Mouse (Mus musculus) monocyte, adult 5-6 weeks (primary cell): ENCODE results near the gene Brd3. TPM values are rescaled to one million over a fixed set of nuclear protein-coding genes. Genes with fewer than 3 reads are reported as not detected.
"Not testable (repeated sequence)": the region's sequence is repeated elsewhere in the genome, so short reads cannot be mapped to it uniquely, and the experiment has no call there.

ENCODE experiments used
- ATAC-seq: fragments of 153-309, 156-312 bp; replicated peaks from 2 replicates; pipeline ENCODE4 v1.8.0; 2017; ENCODE audit warnings: mild to moderate bottlenecking; ENCODE audit not compliant: low TSS enrichment, insufficient number of reproducible peaks, severe bottlenecking, poor library complexity, low FRiP score
- total RNA-seq: library from RNA; stranded (forward); fragments of 200-1000, 200-491, 200-594 nt; gene quantifications from 3 replicates; pipeline ENCODE4 v1.2.3, GENCODE M21; 2017

Gene Brd3
- total RNA-seq, 1 experiment from 2014 or later, result 11.9 TPM

DNA sequence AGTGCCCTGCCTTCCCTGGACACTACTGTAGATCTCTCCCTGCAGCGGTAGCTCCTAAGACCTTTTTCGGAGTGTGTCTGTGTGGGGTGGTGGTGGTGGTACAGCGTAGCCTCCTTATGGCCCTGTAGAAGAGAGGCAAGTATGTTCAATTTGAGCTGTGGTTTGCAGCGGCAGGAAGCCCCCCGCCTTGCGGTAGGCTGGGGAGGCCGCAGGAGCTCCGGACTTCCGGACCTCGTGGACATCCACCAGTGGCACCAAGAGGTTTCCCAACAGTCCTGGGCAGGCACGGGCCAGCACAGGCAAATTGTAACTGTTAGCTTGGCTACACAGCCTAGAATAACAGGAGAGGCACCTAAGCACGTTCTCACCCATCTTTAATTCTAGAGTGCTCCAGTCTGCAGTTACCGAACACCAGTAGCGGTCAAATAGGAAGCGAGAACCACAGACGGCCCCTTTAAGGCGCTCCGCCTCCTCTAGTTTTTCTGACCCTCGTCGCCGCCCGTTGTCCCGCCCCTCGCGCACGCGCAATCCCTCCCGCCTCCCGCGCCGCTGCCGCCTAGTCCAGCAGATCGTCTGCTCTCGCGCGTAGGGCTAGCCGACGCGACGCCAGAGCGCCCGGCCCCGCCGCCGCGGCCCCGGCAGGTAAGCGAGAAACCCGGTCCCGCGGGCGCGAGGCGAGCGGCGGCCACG is 7.3 kb upstream of the Brd3 start, which contains the start of gene Wdr5:
Gene Wdr5 (plus strand): TSS at position 519 of the 690 bp plus-strand sequence.
- ATAC-seq, result peak; percentile 84

GRCm38 (mm10) chr2:27513861-27514260 is 6.4 kb upstream of the Brd3 start:
- no peak for ATAC-seq

- peak; percentile 24; the same call in 1 of the 2 replicates for ATAC-seq
These were observed 5.4 kb upstream of the Brd3 start for GRCm38 (mm10) chr2:27512909-27513308.

DNA sequence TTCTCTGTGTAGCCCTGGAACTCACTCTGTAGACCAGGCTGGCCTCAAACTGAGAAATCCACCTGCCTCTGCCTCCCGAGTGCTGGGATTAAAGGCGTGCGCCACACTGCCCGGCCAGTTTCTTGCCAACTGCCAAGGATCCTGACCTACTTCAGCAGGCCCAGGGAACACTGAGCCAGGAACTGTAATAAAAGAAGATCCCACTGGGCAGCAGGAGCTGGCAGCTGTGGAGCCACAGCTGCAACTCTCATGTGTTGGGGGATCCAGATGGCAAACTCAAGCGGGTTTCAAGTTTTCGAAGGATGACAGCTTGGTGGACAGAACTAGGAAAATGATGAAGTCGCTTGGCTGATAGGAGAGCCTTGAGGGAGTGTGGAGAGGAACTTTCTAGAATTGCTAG is 3.2 kb upstream of the Brd3 start:
- no peak for ATAC-seq

DNA sequence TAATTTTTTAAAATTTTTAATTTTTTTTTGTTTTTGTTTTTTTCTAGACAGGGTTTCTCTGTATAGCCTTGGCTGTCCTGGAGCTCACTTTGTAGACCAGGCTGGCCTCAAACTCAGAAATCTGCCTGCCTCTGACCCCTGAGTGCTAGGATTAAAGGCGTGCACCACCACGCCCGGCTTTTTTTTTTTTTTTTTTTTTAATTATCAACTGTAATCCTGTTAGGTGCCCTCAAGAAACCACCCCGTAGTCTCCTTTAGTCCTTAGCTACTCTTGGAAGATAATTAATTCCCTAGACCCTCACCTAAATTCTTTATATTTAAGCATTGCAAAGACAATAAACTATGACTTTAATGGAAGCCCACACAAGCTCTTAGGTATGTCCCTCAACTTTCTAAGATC is 804 bp downstream of the Brd3 start:
- not testable (repeated sequence) for ATAC-seq

- ATAC-seq, result no peak
These were observed 1.9 kb downstream of the Brd3 start for GRCm38 (mm10) chr2:27505539-27505938.

- ATAC-seq, result no peak
These were observed 3.2 kb downstream of the Brd3 start for GRCm38 (mm10) chr2:27504113-27504885.

GRCm38 (mm10) chr2:27496391-27497028 is 11.0 kb downstream of the Brd3 start:
- no peak for ATAC-seq

- no peak for ATAC-seq
These were observed 13.5 kb downstream of the Brd3 start for GRCm38 (mm10) chr2:27493971-27494370.

- ATAC-seq, result no peak
These were observed 16.5 kb downstream of the Brd3 start for GRCm38 (mm10) chr2:27490939-27491338.

DNA sequence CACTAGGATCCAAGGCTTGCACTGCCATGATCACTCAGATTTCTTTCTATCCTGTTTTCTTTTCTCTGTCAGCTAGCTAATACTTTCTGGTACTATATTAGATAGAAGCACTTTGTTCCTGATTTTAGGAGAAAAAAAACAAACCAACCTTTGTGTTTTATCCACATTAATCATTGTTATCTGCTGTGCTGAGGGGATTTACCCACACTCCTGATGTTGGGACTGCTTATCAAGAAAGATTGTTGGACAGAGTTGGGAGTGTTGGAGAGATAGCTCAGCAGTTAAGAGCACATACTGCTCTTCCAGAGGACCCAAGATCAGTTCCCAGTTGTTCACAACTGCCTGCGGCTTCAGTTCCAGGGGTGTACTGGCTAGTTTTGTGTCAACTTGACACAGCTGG is 19.1 kb downstream of the Brd3 start:
- no peak for ATAC-seq

DNA sequence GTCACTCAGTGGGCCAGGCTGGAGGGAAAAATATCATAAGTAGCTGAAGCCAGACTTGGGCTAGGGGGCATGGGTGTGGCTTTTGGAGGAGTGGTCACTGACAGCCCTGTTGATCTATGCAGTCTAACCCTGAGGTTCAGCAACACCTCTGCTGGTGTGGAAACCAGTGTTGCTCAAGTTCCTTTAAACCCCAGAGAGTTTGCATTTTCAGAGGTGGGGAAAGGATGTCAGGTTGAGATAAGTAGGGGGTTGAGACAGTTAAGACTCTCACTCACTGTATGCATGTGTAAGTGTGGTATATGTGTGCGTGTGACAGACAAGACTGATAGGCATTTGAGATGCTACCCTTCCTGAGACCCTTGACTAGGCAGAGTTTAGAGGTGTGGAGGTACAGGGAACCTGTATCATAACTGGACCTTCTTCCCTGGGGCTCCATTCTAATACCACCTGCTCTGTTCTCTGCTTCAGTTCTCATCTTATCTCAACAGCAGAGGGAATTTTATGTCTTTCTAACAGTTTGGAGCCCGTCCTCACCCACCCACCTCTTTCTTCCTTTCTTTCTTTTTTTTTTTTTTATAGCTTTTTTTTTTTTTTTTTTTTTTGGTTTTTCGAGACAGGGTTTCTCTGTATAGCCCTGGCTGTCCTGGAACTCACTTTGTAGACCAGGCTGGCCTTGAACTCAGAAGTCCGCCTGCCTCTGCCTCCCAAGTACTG is 20.0 kb downstream of the Brd3 start:
- peak; percentile 56; the same call in 1 of the 2 replicates for ATAC-seq

- ATAC-seq, result no peak
These were observed 20.7 kb downstream of the Brd3 start for GRCm38 (mm10) chr2:27486725-27487124.

GRCm38 (mm10) chr2:27482265-27482861 is 25.1 kb downstream of the Brd3 start:
- no peak for ATAC-seq

DNA sequence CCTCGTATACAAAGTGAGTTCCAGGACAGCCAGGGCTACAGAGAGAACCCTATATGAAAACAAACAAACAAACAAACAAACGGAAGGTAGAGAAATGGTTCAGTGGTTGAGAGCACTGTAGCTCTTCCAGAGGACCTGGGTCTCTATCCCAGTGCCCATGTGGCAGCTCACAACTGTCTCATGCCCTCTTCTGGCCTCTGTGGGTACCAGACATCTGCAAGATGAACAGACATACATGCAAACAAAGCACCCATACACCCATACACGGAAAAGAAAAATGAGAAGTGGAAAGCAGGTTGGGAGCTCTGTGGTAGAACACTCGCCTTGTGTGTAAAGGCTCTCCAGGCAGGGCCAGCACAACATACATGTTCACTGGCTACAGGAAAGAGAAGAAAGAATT is 27.1 kb downstream of the Brd3 start:
- ATAC-seq, result no peak

- ATAC-seq, result no peak
These were observed 27.6 kb downstream of the Brd3 start for GRCm38 (mm10) chr2:27479821-27480220.

GRCm38 (mm10) chr2:27476303-27477192 is 30.9 kb downstream of the Brd3 start:
- no peak for ATAC-seq
